Mouse (Mus musculus) liver, adult 2 months (tissue): ENCODE results near the gene Fbxw16. TPM values are rescaled to one million over a fixed set of nuclear protein-coding genes. Genes with fewer than 3 reads are reported as not detected.
A peak's percentile ranks its signal among the peaks of the same experiment; 100 is the strongest.
"Not testable (repeated sequence)": the region's sequence is repeated elsewhere in the genome, so short reads cannot be mapped to it uniquely, and the experiment has no call there.

Source experiments
- DNase-seq: peaks from one replicate; pipeline ENCODE4 v3.0.0-alpha.2; 2011; ENCODE audit warnings: low read depth, low spot score; ENCODE audit errors: extremely low read depth
- H3K27ac ChIP-seq: fragments of 200-500 bp; replicated peaks from 2 replicates; pipeline ENCODE4 v1.5.1; 2012; ENCODE audit warnings: low read depth, mild to moderate bottlenecking, control low read depth, inconsistent platforms, low read length; ENCODE audit not compliant: insufficient read depth
- H3K27me3 ChIP-seq: fragments of 200-500 bp; 2 replicates; pipeline ENCODE4 v1.6.1; 2012; ENCODE audit warnings: mild to moderate bottlenecking, moderate library complexity, low read length, inconsistent platforms; ENCODE audit not compliant: control insufficient read depth, insufficient read depth
- H3K36me3 ChIP-seq: fragments of 200-500 bp; 2 replicates; pipeline ENCODE4 v1.6.1; 2012; ENCODE audit warnings: low read length, inconsistent platforms; ENCODE audit not compliant: control insufficient read depth, insufficient read depth
- H3K4me1 ChIP-seq: fragments of 200-500 bp; 2 replicates; pipeline ENCODE4 v1.6.1; 2011; ENCODE audit warnings: low read length; ENCODE audit not compliant: control insufficient read depth, insufficient read depth
- H3K4me3 ChIP-seq: fragments of 200-500 bp; 2 replicates; pipeline ENCODE4 v1.5.1; 2011; ENCODE audit warnings: low read depth, mild to moderate bottlenecking, control low read depth, low read length, moderate library complexity; ENCODE audit not compliant: insufficient read depth
- H3K79me2 ChIP-seq: fragments of 200-500 bp; 2 replicates; pipeline ENCODE4 v1.6.1; 2012; ENCODE audit warnings: inconsistent platforms, mild to moderate bottlenecking, low read length, moderate library complexity; ENCODE audit not compliant: control insufficient read depth, insufficient read depth
- H3K9ac ChIP-seq: fragments of 200-500 bp; 2 replicates; pipeline ENCODE4 v1.6.1; 2012; ENCODE audit warnings: low read depth, mild to moderate bottlenecking, control low read depth, inconsistent platforms, low read length
- CTCF ChIP-seq: fragments of 200-500 bp; IDR thresholded peaks from 2 replicates; pipeline ENCODE4 v1.5.1; 2011; ENCODE audit warnings: low read depth, low read length, control low read depth
- POLR2A ChIP-seq: fragments of 200-500 bp; IDR thresholded peaks from 2 replicates; pipeline ENCODE4 v1.6.1; 2011; ENCODE audit warnings: low read length, control low read depth; ENCODE audit not compliant: insufficient read depth; ENCODE audit errors: extremely low read depth
- WGBS: fragments of 180-500 bp; shearing (Covaris S2); methylation state at CpG from one replicate; pipeline ENCODE4 v1.1.7; 2018; 5-methylcytosine and 5-hydroxymethylcytosine counted together
- polyA plus RNA-seq: library from polyadenylated mRNA; depleted of rRNA; stranded (reverse); fragments of >200 nt; gene quantifications from 2 replicates; pipeline ENCODE4 v1.2.3, GENCODE M21; 2012; rRNA removed
- total RNA-seq: library from RNA; depleted of rRNA; stranded (reverse); fragments of >200 nt; gene quantifications from 2 replicates; pipeline ENCODE4 v1.2.3, GENCODE M21; 2014; rRNA removed

The Fbxw16 gene
- not detected in 2 replicates for total RNA-seq
- polyA plus RNA-seq: not detected in 2 replicates

- TF ChIP-seq POLR2A (no peak), CTCF (no peak)
- DNase-seq: no peak
- no peak within 1 kb of the TSS for H3K9ac ChIP-seq
These were observed at the start of gene Fbxw16 for GRCm38 (mm10) chr9:109449040-109449439. Fbxw16 (minus strand) TSS chr9:109449140.

GRCm38 (mm10) chr9:109495775-109496174 is 46.8 kb upstream of the Fbxw16 start, which contains the start of gene Fbxw19:
Fbxw19 (minus strand) TSS chr9:109495875.
- H3K79me2 ChIP-seq, DNase-seq, H3K4me3 ChIP-seq, H3K27me3 ChIP-seq, H3K27ac ChIP-seq, H3K4me1 ChIP-seq, H3K9ac ChIP-seq, H3K36me3 ChIP-seq: not testable (repeated sequence)
- 73% methylated on average over 1 of the region's 1 CpGs for WGBS

More at GRCm38 (mm10) chr9:109449040-109449439, at the start of gene Fbxw16:
- no peak within 1 kb of the TSS for H3K27ac ChIP-seq
- H3K79me2 ChIP-seq: no peaks in the 10 kb centered on the region
- H3K4me3 ChIP-seq: no peak within 1 kb of the TSS
- H3K36me3 ChIP-seq: no peaks in the 10 kb centered on the region
- no peaks in the 10 kb centered on the region for H3K27me3 ChIP-seq
- H3K4me1 ChIP-seq: no peaks in the 10 kb centered on the region

GRCm38 (mm10) chr9:109432956-109433355 is 16.0 kb downstream of the Fbxw16 start:
- Histone ChIP-seq H3K27ac (no peak overlapping the region), H3K4me1 (peaks cover 6% of the 10 kb centered on the region), H3K79me2 (no peaks in the 10 kb centered on the region), H3K4me3 (no peak overlapping the region), H3K27me3 (no peaks in the 10 kb centered on the region), H3K9ac (no peak overlapping the region; the same call in 1 of the 2 replicates), H3K36me3 (no peaks in the 10 kb centered on the region)
- DNase-seq: peak; percentile 97
- TF ChIP-seq CTCF (no peak), POLR2A (no peak)
- 13% methylated on average over 1 of the region's 1 CpGs for WGBS

GRCm38 (mm10) chr9:109404196-109404595 is 44.7 kb downstream of the Fbxw16 start, which contains the start of gene Fbxw22:
Fbxw22 (minus strand) TSS chr9:109404296.
- H3K27me3 ChIP-seq, H3K27ac ChIP-seq, H3K9ac ChIP-seq, H3K4me3 ChIP-seq, H3K4me1 ChIP-seq, DNase-seq, H3K36me3 ChIP-seq, H3K79me2 ChIP-seq: not testable (repeated sequence)
- 60% methylated on average over 4 of the region's 4 CpGs for WGBS

Other genes starting within 250 kb of the Fbxw16 start
- not detected in 2 replicates for gene Fbxw20, start 214.4 kb downstream of the Fbxw16 start, total RNA-seq
- not detected in 2 replicates for gene Fbxw20, start 214.4 kb downstream of the Fbxw16 start, polyA plus RNA-seq
- not detected in 2 replicates for gene Fbxw14, start 161.5 kb downstream of the Fbxw16 start, total RNA-seq
- not detected in 2 replicates for gene Fbxw14, start 161.5 kb downstream of the Fbxw16 start, polyA plus RNA-seq
- not detected in 2 replicates for gene Fbxw28, start 109.5 kb downstream of the Fbxw16 start, total RNA-seq
- not detected in 2 replicates for gene Fbxw28, start 109.5 kb downstream of the Fbxw16 start, polyA plus RNA-seq
- not detected in 2 replicates for gene Fbxw22, start 44.8 kb downstream of the Fbxw16 start, total RNA-seq
- not detected in 2 replicates for gene Fbxw22, start 44.8 kb downstream of the Fbxw16 start, polyA plus RNA-seq
- not detected in 2 replicates for gene Fbxw19, start 46.7 kb upstream of the Fbxw16 start, total RNA-seq
- gene Fbxw19, start 46.7 kb upstream of the Fbxw16 start, polyA plus RNA-seq: not detected in 2 replicates
- not detected in 2 replicates for gene Fbxw15, start 119.1 kb upstream of the Fbxw16 start, total RNA-seq
- not detected in 2 replicates for gene Fbxw15, start 119.1 kb upstream of the Fbxw16 start, polyA plus RNA-seq
- gene Fbxw24, start 176.9 kb upstream of the Fbxw16 start, total RNA-seq: not detected in 2 replicates
- not detected in 2 replicates for gene Fbxw24, start 176.9 kb upstream of the Fbxw16 start, polyA plus RNA-seq
- gene Fbxw25, start 215.5 kb upstream of the Fbxw16 start, total RNA-seq: not detected in 2 replicates
- not detected in 2 replicates for gene Fbxw25, start 215.5 kb upstream of the Fbxw16 start, polyA plus RNA-seq